Mouse (Mus musculus): ENCODE measurements around the gene Klk1b21.
"Not testable (repeated sequence)": the region's sequence is repeated elsewhere in the genome, so short reads cannot be mapped to it uniquely, and the experiment has no call there.

Klk1b21 gene

GRCm38 (mm10) chr7:44102028-44102427 is at the start of gene Klk1b21:
Gene Klk1b21 (plus strand): TSS chr7:44102328.
- POLR2A ChIA-PET: interaction anchor here in 1 of 4 experiments (0.5 to 1.2 kb wide), 2 partner anchors 145 to 234 kb away, joined by 3 read pairs; partner anchors contain the start of genes 1700028J19Rik and 2410002F23Rik
- CTCF ChIA-PET: not testable (repeated sequence)

GRCm38 (mm10) chr7:44072117-44072516 is 30.0 kb upstream of the Klk1b21 start:
- CTCF ChIA-PET: no interaction called here
- POLR2A ChIA-PET: no interaction called here

GRCm38 (mm10) chr7:44077703-44078102 is 24.4 kb upstream of the Klk1b21 start:
- POLR2A ChIA-PET: no interaction called here
- CTCF ChIA-PET: no interaction called here

GRCm38 (mm10) chr7:44096111-44096510 is 6.0 kb upstream of the Klk1b21 start:
- CTCF ChIA-PET: no interaction called here
- POLR2A ChIA-PET: no interaction called here

GRCm38 (mm10) chr7:44112373-44112772 is 10.2 kb downstream of the Klk1b21 start, which contains the start of gene Klk1b22:
Gene Klk1b22 (plus strand): TSS chr7:44112673.
- POLR2A ChIA-PET: interaction anchor here in 1 of 4 experiments (1.0 to 1.3 kb wide), 3 partner anchors 134 to 150 kb away, joined by 3 to 5 read pairs (median 4); partner anchors contain the start of genes 1700028J19Rik and 2410002F23Rik

DNA sequence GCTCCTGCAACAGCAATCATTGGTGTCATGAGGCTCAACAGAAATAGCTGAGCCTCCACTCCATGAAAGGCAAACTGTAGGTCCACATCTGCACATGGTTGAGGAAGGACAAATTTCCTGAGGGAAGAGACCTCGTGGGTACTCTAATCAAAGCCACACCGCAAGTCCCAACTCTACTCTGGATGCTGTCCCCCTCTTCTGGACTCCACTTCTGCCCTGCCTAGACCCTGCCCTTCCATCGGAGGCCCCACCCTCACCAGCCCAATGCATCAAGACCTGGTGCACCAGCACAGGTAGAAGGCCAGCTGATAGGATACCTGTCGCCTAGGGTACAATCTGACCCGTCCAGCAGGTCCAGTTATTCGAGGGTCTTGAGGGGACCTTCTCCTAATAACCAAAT is 21.3 kb downstream of the Klk1b21 start:
- ChIA-PET POLR2A (interaction anchor here in 1 of 4 experiments (0.7 kb wide), 1 partner anchor 122 kb away, joined by 8 read pairs; no protein-coding TSS in a partner anchor), CTCF (no interaction called here)

More at GRCm38 (mm10) chr7:44112373-44112772, 10.2 kb downstream of the Klk1b21 start, which contains the start of gene Klk1b22:
- CTCF ChIA-PET: interaction anchor here in 1 of 4 experiments (0.5 kb wide), 1 partner anchor 356 kb away, joined by 3 read pairs; no protein-coding TSS in a partner anchor

- CTCF ChIA-PET: no interaction called here
- POLR2A ChIA-PET: no interaction called here
Observed at GRCm38 (mm10) chr7:44136467-44136866, 34.3 kb downstream of the Klk1b21 start, which contains the start of gene Klk1b16. Gene Klk1b16 (plus strand): TSS chr7:44136767.
